Mouse (Mus musculus) thymus, adult 18-20 months (tissue): ENCODE measurements around the gene Tcfl5.

Experiments used
- DNase-seq, 2 experiments: peaks; one replicate each; pipeline ENCODE4 v3.0.0; 2022; ENCODE audit warnings: mixed read lengths in 2 of 2

The Tcfl5 gene

DNA sequence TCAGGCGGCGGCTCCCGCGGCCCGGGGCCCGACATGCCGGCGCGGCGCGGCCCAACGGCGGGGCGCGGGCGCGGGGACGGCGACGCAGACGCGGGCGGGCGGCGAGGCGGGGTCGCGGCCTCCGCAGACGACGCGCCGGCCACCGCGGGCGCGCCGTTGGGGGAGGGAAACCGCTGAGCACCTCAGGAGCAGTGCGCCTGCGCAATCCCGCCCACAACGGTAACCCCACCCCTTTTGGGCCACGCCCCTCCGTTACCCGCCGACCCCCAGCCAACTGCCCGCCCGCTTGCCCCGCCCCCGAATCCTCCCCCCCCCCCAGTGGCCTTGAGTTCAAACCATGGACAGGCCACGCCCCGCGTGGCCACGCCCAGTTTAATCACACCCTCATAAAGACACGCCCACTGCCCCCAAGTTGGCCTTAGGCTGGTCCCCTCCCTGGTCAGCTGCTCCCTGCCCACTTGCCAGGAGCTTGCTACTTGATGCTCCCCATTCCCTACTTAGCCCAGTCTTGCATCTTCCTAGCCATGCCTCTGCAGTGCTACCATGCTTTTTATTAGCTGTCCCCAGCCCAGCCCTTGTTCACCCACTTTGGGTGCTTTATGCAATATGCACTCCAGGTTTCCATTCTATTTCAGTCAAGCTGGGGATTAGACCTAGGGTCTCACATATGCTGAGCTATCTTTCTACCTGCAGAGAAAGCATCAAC is at the start of gene Tcfl5:
TSS of gene Tcfl5 (minus strand) at position 154 of the 706 bp plus-strand sequence.
- no peak for DNase-seq

GRCm38 (mm10) chr2:180689841-180690240 is 47.3 kb upstream of the Tcfl5 start:
- no peak for DNase-seq

- DNase-seq: no peak
Observed at GRCm38 (mm10) chr2:180684031-180684430, 41.5 kb upstream of the Tcfl5 start.

GRCm38 (mm10) chr2:180683524-180683923 is 41.0 kb upstream of the Tcfl5 start:
- no peak for DNase-seq

DNA sequence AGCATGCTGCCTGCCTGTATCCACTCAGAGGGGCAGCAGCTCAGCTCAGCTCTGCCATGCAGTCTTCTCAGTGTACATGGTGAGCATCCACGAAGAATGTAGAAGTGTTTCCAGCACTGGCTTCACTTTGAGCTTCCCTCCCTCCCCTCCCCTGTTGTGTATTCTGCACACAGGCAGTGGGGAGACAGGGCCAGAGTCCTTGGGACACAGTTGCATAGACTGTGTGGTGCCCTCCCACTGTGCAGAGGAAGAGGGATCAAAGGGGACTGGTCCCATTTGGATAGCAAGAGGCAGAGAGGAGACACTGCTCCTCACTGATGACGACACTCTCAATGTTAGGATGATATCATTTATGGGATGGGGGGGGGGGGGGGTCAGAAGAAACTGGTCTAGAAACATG is 38.7 kb upstream of the Tcfl5 start:
- DNase-seq: no peak

- DNase-seq: peak; percentile 24 to 59
Observed at GRCm38 (mm10) chr2:180678609-180679140, 36.2 kb upstream of the Tcfl5 start.

- DNase-seq: no peak
Observed at GRCm38 (mm10) chr2:180676706-180677105, 34.2 kb upstream of the Tcfl5 start.

GRCm38 (mm10) chr2:180662008-180662407 is 19.5 kb upstream of the Tcfl5 start:
- no peak for DNase-seq

GRCm38 (mm10) chr2:180660521-180660920 is 18.0 kb upstream of the Tcfl5 start:
- no peak for DNase-seq

DNA sequence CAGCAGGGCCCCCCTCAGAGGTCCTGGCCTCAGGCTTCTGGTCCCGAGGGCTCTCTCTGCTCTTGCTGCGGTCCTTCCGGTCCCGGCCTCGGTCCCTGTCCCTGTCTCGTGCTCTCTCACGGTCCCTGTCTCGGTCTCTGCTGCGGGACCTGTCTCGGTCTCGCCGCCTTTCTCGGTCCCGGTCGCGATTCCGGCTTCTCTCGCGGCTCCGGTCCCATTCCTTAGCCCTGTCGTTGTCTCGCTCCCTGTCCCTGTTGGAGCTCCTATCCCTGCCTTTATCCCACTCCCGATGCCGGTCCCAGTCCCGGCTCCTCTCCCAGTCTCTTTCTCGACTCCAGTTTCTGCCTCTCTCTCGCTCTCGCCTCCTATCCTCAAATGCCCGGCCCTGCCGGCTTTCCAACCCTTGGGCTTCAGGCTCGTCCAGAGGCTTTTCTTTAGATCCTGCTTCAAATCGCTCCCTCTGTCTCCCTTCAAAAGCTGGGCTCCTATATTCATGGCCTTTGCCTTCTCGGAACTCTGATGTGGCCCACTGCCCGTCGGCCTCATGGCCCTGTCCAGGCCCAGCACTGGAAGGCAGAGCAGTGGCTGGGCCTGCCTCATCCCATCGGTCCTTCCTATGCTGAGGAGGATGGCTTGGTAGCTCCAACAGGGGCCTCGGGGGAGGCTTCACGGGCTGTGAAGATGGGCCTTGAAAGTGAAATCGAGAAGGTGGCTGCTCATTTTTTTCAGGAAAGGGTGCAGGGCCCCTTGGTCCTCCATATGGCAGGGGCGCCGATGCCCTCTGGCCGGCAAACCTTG is 17.0 kb upstream of the Tcfl5 start:
- DNase-seq: no peak

GRCm38 (mm10) chr2:180658381-180658780 is 15.9 kb upstream of the Tcfl5 start:
- DNase-seq: no peak

- peak in 1 of 2 experiments; percentile 28 for DNase-seq
Observed at GRCm38 (mm10) chr2:180657394-180658013, 15.0 kb upstream of the Tcfl5 start.

GRCm38 (mm10) chr2:180655150-180655549 is 12.6 kb upstream of the Tcfl5 start:
- DNase-seq: no peak

DNA sequence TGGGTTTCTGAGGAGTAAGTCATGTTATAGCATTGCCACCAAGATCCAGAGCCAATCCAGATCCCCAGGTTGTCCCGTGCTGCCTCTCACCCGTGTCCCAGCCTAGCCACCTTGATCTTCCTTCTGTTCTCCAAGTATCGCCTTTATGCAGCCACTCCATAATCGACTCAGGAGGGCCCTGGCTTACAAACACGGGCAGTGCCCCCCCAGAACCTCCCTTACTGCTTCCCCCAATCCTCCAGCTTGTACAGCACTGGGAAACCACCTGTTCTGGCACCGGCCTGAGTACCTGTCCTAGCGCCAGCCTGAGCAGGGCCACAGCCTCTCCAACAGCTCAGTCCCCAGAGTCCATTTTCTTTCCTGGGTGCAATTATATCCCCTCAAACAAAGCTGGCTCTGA is 12.2 kb upstream of the Tcfl5 start:
- no peak for DNase-seq

DNA sequence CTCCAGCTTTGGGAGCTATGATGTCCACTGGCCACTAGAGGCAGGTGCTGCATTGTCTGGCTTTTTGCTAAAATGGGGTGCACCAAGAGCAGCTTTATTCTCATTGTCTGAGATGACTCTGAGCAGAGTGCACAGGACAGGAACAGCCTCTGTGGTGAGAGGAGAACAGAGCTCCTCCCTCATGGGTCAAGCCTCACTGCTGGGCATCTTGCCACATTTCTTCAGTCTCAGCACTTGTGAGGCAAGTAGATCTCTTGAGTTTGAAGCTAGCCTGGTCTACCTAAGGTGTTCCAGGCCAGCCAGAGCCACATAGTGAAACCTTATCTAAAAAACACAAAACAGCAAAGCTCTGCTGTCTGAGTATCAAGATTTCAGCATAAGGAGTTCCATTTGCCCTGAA is 4.3 kb upstream of the Tcfl5 start:
- no peak for DNase-seq

DNA sequence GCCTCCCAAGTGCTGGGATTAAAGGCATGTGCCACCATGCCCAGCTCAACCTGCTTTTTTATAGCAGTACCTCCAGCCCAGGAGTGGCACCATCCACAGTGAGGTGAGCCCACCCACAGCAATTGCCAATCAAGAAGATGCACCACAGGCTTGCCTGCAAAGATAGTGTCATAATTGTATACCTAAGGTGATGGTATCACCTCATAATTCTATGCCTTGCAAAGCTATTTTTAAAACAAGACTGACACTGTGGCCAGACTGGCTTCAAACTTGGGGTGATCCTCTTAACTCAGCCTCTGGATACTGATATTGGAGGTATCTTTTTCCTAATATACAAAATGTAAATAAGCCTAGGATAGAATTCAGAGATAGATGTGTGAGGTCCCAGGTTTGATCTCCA is 1.1 kb upstream of the Tcfl5 start:
- no peak for DNase-seq

GRCm38 (mm10) chr2:180641576-180642554 is 643 bp downstream of the Tcfl5 start:
- DNase-seq: no peak

DNA sequence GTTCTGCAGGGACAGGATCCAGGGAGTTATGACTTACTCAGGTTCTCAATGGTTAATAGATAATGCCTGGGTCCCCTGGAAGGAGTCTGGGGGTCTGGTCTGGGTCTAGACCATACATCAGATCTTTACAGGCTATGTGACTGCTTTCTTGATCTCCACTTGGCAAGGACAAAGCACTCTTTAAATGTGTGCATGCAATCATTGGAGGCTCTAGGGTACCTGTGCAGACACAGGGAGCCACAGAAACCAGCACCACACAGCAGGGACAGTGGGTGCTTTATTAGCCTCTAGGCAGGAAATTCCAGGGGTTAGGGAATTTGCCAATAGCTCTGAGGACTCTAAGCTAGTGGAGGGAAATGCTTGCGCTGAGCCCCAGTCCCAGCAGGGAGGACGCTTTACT is 30.6 kb downstream of the Tcfl5 start:
- no peak for DNase-seq

GRCm38 (mm10) chr2:180610283-180610682 is 32.2 kb downstream of the Tcfl5 start:
- no peak for DNase-seq

GRCm38 (mm10) chr2:180604781-180605180 is 37.7 kb downstream of the Tcfl5 start:
- DNase-seq: no peak

GRCm38 (mm10) chr2:180600569-180601021 is 41.9 kb downstream of the Tcfl5 start:
- no peak for DNase-seq

DNA sequence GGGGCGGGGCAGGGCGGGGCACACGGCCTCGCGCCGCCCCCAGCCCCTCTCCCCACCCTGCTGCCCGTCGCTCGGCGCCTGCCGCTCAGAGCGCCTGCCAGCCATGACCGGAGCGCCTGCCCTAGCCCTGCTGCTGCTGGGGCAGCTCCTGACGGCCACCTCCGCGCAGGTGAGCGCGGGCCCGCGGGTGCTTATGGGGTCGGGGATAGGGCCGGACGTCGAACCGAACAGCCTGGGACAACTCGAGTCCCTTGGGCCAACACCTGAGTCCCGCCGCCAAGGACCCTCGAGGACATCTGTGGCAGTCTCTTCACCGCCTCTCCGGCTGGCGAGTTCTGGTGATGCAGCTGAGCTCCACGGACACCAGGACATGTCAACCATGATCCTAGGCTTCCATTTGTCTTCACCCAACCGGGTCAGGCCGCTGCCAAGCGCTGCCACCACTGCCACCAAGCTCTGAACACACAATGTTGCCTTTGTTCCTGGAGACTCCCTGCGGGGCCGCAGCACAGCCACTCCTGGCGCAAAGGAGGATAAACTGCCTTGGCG is 44.3 kb downstream of the Tcfl5 start:
- DNase-seq: no peak
